Mouse (Mus musculus) frontal cortex, postnatal 25 days (tissue): Measurements from ENCODE around the gene Irx4.
A peak's percentile ranks its signal among the peaks of the same experiment; 100 is the strongest.

Experiments
- DNase-seq, 2 experiments: peaks; one replicate each; pipeline ENCODE4 v3.0.0; 2022; ENCODE audit warnings: low spot score in 2 of 2

The Irx4 gene

GRCm38 (mm10) chr13:73269891-73270290 is 9.6 kb downstream of the Irx4 start:
- no peak for DNase-seq

GRCm38 (mm10) chr13:73270451-73271081 is 10.3 kb downstream of the Irx4 start:
- no peak for DNase-seq

DNA sequence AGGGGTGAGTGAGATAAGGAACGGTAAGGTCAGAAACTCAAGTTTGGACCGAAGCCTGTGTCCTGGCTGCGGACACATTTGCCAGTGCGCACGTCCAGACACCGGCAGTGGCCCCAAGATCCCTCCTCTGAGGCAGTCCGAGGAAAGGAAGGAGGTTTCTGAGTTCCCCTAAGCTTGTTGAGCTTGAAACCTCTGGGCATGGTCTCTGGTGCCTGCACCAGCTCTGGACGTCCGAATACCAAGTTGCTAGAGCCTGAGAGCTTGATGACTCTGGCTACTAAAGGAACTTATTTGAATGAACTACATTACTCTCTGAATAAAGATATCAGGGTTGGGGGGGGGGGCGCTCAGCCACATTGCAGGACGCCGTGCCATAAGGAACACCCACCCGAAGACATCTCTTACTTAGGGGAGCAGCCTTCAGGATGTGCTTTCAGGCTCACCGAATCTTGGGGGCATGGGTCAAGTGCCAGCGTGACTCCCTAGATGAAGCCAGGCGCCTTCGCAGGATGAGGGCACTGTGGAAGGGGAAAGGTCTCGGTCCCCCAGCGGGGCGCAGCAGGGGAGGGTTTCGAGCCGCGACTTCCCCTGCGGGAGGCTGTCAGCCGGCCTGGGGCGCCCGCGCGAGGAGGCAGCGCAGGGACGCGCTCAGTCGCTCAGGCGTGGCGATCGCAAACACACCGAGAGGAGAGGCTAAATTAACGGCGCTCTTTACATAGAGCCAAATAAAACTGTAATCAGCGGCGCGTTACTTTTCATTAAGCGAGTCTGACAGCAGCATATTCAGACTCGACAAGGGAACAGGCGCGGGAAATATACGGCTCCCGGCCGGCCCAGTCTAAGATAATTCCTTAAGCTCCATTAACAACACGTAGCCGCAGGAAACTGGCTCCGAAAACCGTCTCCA is 11.3 kb downstream of the Irx4 start:
- DNase-seq = no peak

DNA sequence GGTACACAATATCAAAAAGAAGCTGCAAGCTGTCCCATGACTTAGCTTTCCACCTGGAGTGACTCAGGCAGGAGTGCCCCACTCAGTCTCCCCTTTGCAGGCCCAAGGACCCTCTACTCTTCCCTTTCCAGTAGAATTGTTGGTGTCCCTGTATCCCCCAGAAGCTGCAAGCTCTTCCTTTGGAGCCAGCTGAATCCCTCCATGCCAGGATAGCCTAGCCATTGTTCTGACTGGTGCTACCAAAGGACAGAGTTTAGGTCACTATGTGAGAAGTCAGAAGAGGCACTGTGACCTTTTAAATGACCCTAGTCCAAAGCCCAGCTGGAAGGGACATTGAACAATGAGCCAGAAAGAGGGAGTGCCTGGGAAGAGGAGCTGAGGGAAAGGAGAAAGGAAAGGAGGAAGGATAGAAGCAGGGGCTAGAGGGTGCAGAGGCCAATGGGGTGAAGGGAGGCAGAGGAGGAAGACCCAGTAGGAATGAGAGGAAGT is 12.6 kb downstream of the Irx4 start:
- DNase-seq = no peak

GRCm38 (mm10) chr13:73273536-73273935 is 13.3 kb downstream of the Irx4 start:
- no peak for DNase-seq

GRCm38 (mm10) chr13:73277361-73277760 is 17.1 kb downstream of the Irx4 start:
- no peak for DNase-seq

- no peak for DNase-seq
Measured at GRCm38 (mm10) chr13:73277797-73278196, 17.5 kb downstream of the Irx4 start.

DNA sequence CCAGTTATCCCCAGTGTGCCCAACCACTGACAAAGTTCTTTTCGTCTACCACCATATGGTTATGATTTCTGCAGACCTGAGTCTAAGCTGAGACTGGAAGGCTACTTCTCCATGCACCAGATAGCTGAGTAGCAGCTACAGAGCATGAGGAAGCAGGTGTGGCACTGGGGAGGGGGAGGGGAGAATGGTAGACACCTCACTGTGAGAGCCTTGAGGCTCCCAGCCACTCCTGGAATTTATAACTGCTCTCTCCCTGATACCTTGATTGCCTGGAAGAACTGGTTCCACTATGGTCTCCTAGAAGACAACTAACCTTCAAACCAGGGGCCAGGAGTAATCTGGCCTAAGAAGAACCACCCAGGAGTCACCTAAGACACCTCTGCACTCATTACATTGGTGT is 18.9 kb downstream of the Irx4 start:
- no peak for DNase-seq

DNA sequence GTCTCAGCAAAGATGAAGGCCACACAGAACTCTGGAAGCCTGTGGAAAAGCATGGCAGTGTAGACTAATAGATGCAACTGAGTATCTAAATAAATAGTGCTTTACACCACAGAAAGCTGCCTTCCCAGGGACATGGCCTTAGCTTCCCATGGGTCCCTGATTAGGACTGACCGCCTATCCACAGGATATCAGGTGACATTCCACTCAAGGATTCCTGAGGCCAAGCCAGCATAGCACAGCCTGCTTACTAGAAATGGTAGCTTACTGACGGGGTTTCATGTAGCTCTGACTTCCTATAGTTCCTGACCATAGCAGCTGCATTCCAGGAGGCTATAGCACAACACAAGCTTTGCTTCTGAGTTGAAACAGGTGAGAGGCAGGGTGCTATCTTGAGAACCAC is 22.1 kb downstream of the Irx4 start:
- no peak for DNase-seq

DNA sequence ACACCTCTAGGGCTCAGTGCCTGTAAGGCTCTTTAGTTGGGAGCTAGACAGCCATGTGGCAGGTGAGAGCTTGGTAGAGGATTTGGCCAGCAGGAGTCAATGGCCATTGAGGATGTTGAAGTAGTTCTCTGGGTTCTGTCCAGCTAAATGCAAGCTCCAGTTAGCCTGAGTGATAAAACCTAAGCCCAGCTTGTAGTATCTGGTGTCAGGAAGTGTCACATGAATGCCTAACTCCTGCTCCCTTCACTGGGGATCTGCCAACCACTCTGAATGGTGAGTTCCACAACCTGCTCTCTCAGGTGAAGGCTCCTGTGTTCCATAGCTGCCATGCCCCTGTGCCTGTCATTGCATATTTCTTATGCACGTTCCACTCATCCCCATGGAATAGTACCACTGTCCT is 23.3 kb downstream of the Irx4 start:
- DNase-seq = no peak

- no peak for DNase-seq
Measured at GRCm38 (mm10) chr13:73290206-73290605, 29.9 kb downstream of the Irx4 start.

- DNase-seq = no peak
Measured at GRCm38 (mm10) chr13:73291102-73291501, 30.8 kb downstream of the Irx4 start.

DNA sequence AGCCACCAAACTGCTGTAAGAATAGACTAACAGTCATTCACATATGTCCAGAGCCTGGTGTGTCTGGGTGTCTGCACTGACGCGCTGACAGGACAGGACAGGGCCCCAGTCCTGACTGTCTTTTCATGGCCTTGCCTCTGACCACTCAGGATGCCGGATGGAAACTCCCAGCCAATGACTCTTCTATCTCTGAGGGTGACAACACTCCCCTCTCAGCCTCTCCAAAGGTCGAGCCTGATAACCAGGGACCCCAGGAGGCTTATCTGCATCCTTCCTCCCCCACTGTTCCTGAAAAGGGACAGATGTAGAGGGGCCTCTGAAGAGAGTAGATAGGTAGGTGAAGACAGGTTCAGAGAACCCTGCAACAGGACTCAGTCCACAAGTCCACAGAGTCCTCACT is 38.4 kb downstream of the Irx4 start:
- no peak for DNase-seq

DNA sequence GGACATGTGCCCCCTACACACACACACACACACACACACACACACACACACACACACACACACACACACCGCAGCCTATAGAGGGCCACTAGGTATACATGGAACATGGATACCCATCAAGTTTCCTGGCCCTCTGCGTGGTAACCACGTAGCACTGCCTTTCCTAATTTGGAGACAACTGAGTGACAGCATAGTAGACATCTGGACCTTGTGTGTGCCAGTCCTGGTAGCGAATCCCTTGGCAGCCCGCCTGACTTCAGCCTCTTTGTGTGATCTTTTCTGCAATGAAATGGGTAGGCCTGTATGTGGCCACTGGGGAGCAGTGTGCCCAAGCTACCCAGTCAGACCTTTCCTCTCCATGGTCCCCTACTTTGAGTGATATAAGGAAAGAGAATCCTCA is 39.0 kb downstream of the Irx4 start:
- no peak for DNase-seq

DNA sequence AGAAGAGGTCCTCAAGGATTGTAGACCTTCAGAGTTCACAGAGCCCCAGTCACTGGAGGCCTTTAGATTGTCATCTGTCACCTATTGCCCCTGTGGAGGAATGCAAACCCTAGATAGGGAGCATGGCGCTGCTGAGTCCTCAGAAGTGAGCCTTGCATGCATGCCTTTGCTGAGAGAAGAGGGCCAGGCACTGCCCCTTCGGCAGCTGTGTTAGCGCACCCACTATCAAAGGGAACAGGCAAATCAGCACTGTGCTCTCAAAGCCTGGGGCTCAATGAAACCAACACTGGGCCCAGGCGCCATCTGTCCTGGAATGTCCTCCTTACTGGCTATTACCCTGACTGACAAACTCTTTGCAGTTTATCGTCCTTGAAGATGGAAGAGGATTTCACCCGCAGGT is 44.5 kb downstream of the Irx4 start:
- DNase-seq = no peak

GRCm38 (mm10) chr13:73305398-73306084 is 45.3 kb downstream of the Irx4 start:
- no peak for DNase-seq

DNA sequence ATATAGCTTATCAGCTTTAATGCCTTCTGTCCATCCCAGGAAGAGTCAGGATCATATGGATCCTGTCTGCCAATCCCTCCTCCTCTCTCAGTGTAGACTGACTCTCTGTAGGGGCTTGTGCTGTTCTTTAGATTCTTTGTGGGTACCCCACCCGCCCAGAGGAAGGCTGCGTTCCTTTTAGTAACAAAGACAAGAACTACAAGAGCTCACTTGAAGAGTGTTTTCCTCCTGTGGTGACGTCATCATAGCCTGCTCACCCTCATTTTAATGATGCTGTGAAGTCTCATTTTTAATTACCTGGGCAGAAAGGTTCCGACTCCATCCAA is 45.8 kb downstream of the Irx4 start:
- DNase-seq = no peak

GRCm38 (mm10) chr13:73306430-73306829 is 46.2 kb downstream of the Irx4 start:
- DNase-seq = no peak

DNA sequence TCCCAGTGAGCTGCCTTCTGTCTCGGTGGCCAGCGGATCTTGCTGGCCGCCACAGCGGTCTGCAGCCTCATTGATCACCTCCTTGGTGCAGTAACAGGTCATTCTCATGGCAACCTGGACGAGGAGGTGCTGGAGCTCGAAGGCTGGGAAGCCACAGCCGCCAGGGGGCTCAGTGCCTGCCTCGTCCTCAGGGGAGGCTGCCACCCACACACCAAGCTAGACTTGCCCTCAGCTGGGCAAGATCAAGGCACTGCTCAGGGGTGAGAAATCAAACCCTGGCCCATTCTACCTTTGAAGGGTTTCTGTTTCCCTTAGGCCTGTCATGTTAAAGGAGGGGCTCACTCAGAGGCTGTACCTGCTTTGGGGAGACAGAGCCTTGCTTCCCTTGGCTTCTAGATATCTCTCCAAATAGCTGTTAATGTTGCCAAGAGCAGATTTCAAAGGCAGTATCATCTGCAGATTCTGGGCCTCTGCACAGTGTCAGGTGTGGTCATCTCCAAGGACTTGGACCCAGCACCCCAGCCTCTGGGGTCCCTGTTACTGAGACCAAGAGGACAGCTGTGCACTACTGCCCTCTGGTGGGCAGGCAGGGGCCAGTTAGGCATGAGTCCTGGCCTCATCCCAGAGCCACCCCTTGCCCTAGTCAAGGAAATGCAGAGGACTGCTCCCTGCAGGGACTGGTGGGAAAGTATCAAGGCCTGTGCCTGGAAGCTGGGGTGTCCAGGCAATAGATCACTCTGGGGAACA is 50.1 kb downstream of the Irx4 start:
- peak in 1 of 2 experiments; percentile 17 for DNase-seq
